Mouse (Mus musculus) layer of hippocampus, postnatal 10 days (tissue): ENCODE results near the gene Gm14085. TPM values are rescaled to one million over a fixed set of nuclear protein-coding genes. Genes with fewer than 3 reads are reported as not detected.
"Not testable (repeated sequence)": the region's sequence is repeated elsewhere in the genome, so short reads cannot be mapped to it uniquely, and the experiment has no call there.

ENCODE experiments used
- DNase-seq, 2 experiments: peaks; one replicate each; pipeline ENCODE4 v3.0.0; 2021; ENCODE audit warnings: low spot score in 2 of 2
- long read RNA-seq: library from polyadenylated mRNA; stranded (forward); transcript quantifications from one replicate; pipeline ENCODE4 v2.0.0, GENCODE M21; 2023
- total RNA-seq, 2 experiments: library from RNA; stranded (reverse); gene quantifications; 2 replicates each; pipeline ENCODE4 v1.2.3; 2021

Gm14085 gene
- not detected for total RNA-seq
- long read RNA-seq: 0 reads

GRCm38 (mm10) chr2:122484641-122485040, at the start of gene Gm14085:
Gene Gm14085, plus strand, starts transcription at chr2:122484941.
- DNase-seq: no peak

- DNase-seq: not testable (repeated sequence)
Observed at GRCm38 (mm10) chr2:122438706-122439482, 45.8 kb upstream of the Gm14085 start.

- not testable (repeated sequence) for DNase-seq
Observed at GRCm38 (mm10) chr2:122440521-122440920, 44.2 kb upstream of the Gm14085 start.

GRCm38 (mm10) chr2:122441000-122441933, 43.5 kb upstream of the Gm14085 start:
- DNase-seq: no peak

- no peak for DNase-seq
Observed at GRCm38 (mm10) chr2:122450351-122450750, 34.4 kb upstream of the Gm14085 start.

- DNase-seq: no peak
Observed at GRCm38 (mm10) chr2:122452426-122452825, 32.3 kb upstream of the Gm14085 start.

GRCm38 (mm10) chr2:122466901-122467300, 17.8 kb upstream of the Gm14085 start:
- DNase-seq: no peak

- peak; percentile 83 to 90 for DNase-seq
Observed at GRCm38 (mm10) chr2:122467351-122468013, 17.3 kb upstream of the Gm14085 start.

GRCm38 (mm10) chr2:122469221-122469620, 15.5 kb upstream of the Gm14085 start:
- DNase-seq: no peak

GRCm38 (mm10) chr2:122476585-122476984, 8.2 kb upstream of the Gm14085 start:
- no peak for DNase-seq

- DNase-seq: not testable (repeated sequence)
Observed at GRCm38 (mm10) chr2:122483787-122484186, 954 bp upstream of the Gm14085 start.

GRCm38 (mm10) chr2:122485654-122486053, 913 bp downstream of the Gm14085 start:
- DNase-seq: not testable (repeated sequence)

GRCm38 (mm10) chr2:122486122-122486521, 1.4 kb downstream of the Gm14085 start:
- not testable (repeated sequence) for DNase-seq

- DNase-seq: no peak
Observed at GRCm38 (mm10) chr2:122486674-122487073, 1.9 kb downstream of the Gm14085 start.

GRCm38 (mm10) chr2:122529696-122530095, 45.0 kb downstream of the Gm14085 start:
- DNase-seq: not testable (repeated sequence)

- DNase-seq: peak; percentile 39 to 56
Observed at GRCm38 (mm10) chr2:122531290-122531689, 46.5 kb downstream of the Gm14085 start.

- no peak for DNase-seq
Observed at GRCm38 (mm10) chr2:122531726-122532125, 47.0 kb downstream of the Gm14085 start.

GRCm38 (mm10) chr2:122532136-122532801, 47.5 kb downstream of the Gm14085 start:
- peak in 1 of 2 experiments; percentile 11 for DNase-seq

GRCm38 (mm10) chr2:122532802-122533186, 48.1 kb downstream of the Gm14085 start:
- DNase-seq: no peak

- peak; percentile 35 to 40 for DNase-seq
Observed at GRCm38 (mm10) chr2:122533378-122533777, 48.6 kb downstream of the Gm14085 start.

- DNase-seq: no peak
Observed at GRCm38 (mm10) chr2:122534671-122535070, 49.9 kb downstream of the Gm14085 start.
